Comparison of ENCODE assay signal across 12 mouse cellular contexts in the genomic region with DNA sequence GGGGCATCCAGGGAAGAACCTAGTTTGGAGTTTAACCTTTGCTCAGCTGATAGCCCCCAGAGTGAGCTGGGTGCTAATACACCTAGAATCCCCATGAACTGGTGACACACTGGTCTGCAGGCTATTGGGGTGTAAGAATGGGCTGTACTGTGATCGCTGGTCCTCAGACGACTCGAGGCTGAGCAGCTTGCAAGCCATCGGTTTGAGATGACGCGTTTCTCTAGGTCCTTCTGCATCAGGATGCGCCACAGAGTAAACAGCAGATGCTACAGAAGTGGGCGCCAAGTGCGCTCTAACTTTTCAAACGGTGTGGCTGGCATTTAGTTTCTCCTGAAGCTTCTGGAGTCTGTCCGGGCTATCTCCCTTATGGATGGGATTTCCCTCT. TPM values are rescaled to one million over a fixed set of nuclear protein-coding genes. Genes with fewer than 3 reads are reported as not detected.
A peak's percentile ranks its signal among the peaks of the same experiment; 100 is the strongest.
DNase-seq lines count a peak whose midpoint lies in the region; ATAC-seq lines count a peak whose summit lies in the region.
"Had no signal": no experiment of that assay in that cellular context is flagged by ENCODE, and none has a peak within 500 bp of the region (broad histone marks: within the 10 kb centered on the region; RNA-seq: fewer than 3 reads in every experiment).

No protein-coding gene starts in this region.

- 81% methylated on average over 11 of the region's 11 CpGs for WGBS in forebrain, embryonic 16.5 days
- 93% methylated on average over 11 of the region's 11 CpGs for WGBS in forebrain, embryonic 12.5 days
- WGBS in midbrain, embryonic 11.5 days, result 96% methylated on average over 11 of the region's 11 CpGs

- no peak overlapping the region for H3K4me3 ChIP-seq in forebrain, embryonic 16.5 days (replicated peaks; ENCODE audit: low read length)
- H3K4me3 ChIP-seq in forebrain, embryonic 12.5 days (replicated peaks), result no peak overlapping the region
- no peak overlapping the region for H3K4me3 ChIP-seq in midbrain, embryonic 11.5 days (ENCODE audit: low read depth, low read length)
- H3K4me3 ChIP-seq: hindbrain, embryonic 12.5 days; limb, embryonic 10.5 days; midbrain, embryonic 12.5 days had no signal

- peak; percentile 52 for ATAC-seq in forebrain, embryonic 16.5 days
- ATAC-seq in forebrain, embryonic 12.5 days (ENCODE audit: low FRiP score), result no peak
- no peak for ATAC-seq in midbrain, embryonic 11.5 days (ENCODE audit: low FRiP score)

- 0 out of 2 replicates have a peak, but pooled peaks cover 3% of the 10 kb centered on the region for H3K4me1 ChIP-seq in forebrain, embryonic 16.5 days (replicated peaks; ENCODE audit: control insufficient read depth, insufficient read depth, low read length)
- no peaks in the 10 kb centered on the region for H3K4me1 ChIP-seq in forebrain, embryonic 12.5 days
- no peaks in the 10 kb centered on the region for H3K4me1 ChIP-seq in midbrain, embryonic 11.5 days (ENCODE audit: control insufficient read depth, insufficient read depth, low read length)
- H3K4me1 ChIP-seq: midbrain, embryonic 12.5 days had no signal

- no peak overlapping the region for H3K9ac ChIP-seq in forebrain, embryonic 16.5 days (replicated peaks; ENCODE audit: low read depth, low read length)
- H3K9ac ChIP-seq in forebrain, embryonic 12.5 days, result no peak overlapping the region
- H3K9ac ChIP-seq in midbrain, embryonic 11.5 days (ENCODE audit: low read length), result no peak overlapping the region
- H3K9ac ChIP-seq: hindbrain, embryonic 12.5 days; midbrain, embryonic 12.5 days had no signal

- DNase-seq in left cerebral cortex, postnatal 14 days (ENCODE audit: low spot score in 2 of 2), result peak; percentile 21 to 38
- no peak for DNase-seq in left cerebral cortex, adult 18-20 months (ENCODE audit: low spot score in 2 of 2)
- peak; percentile 26 to 39 for DNase-seq in heart, postnatal 10 days
- DNase-seq in right cerebral cortex, postnatal 14 days, result peak; percentile 34
- DNase-seq in adrenal gland, postnatal 10 days, result no peak
- DNase-seq in midbrain, embryonic 11.5 days (ENCODE audit: low spot score, missing footprints), result no peak
- DNase-seq: B cell, adult 2 months had no signal

- intact Hi-C loops in left cerebral cortex, postnatal 14 days (cut with DNase I), result no loop called here
- intact Hi-C loops in heart, postnatal 10 days (cut with DNase I), result loop anchor here (2.0 kb wide), 1 partner anchor 76 kb away; no protein-coding TSS in a partner anchor

- no peak overlapping the region for H3K4me2 ChIP-seq in forebrain, embryonic 16.5 days (ENCODE audit: low read length)
- H3K4me2 ChIP-seq in forebrain, embryonic 12.5 days, result no peak overlapping the region
- H3K4me2 ChIP-seq in midbrain, embryonic 11.5 days, result no peak overlapping the region
- H3K4me2 ChIP-seq: hindbrain, embryonic 12.5 days; midbrain, embryonic 12.5 days had no signal

- H3K9me3 ChIP-seq in forebrain, embryonic 16.5 days (ENCODE audit: control insufficient read depth, low read length), result no peaks in the 10 kb centered on the region
- no peaks in the 10 kb centered on the region for H3K9me3 ChIP-seq in forebrain, embryonic 12.5 days
- H3K9me3 ChIP-seq in midbrain, embryonic 11.5 days (ENCODE audit: control insufficient read depth, low read length), result no peaks in the 10 kb centered on the region
- H3K9me3 ChIP-seq: hindbrain, embryonic 12.5 days; limb, embryonic 10.5 days; midbrain, embryonic 12.5 days had no signal

- H3K27me3 ChIP-seq in forebrain, embryonic 16.5 days (replicated peaks; ENCODE audit: control insufficient read depth, insufficient read depth, low read length), result no peaks in the 10 kb centered on the region
- no peaks in the 10 kb centered on the region for H3K27me3 ChIP-seq in forebrain, embryonic 12.5 days
- no peaks in the 10 kb centered on the region for H3K27me3 ChIP-seq in midbrain, embryonic 11.5 days (ENCODE audit: control insufficient read depth, insufficient read depth, low read length)
- H3K27me3 ChIP-seq: hindbrain, embryonic 12.5 days; midbrain, embryonic 12.5 days had no signal

- H3K27ac ChIP-seq in forebrain, embryonic 16.5 days (ENCODE audit: low read length), result no peak overlapping the region
- no peak overlapping the region for H3K27ac ChIP-seq in forebrain, embryonic 12.5 days
- no peak overlapping the region for H3K27ac ChIP-seq in midbrain, embryonic 11.5 days (ENCODE audit: low read depth, low read length)
- H3K27ac ChIP-seq: hindbrain, embryonic 12.5 days; limb, embryonic 10.5 days; midbrain, embryonic 12.5 days had no signal

- H3K36me3 ChIP-seq in forebrain, embryonic 16.5 days (ENCODE audit: control insufficient read depth, insufficient read depth), result no peaks in the 10 kb centered on the region
- H3K36me3 ChIP-seq in forebrain, embryonic 12.5 days (replicated peaks), result no peaks in the 10 kb centered on the region
- no peaks in the 10 kb centered on the region for H3K36me3 ChIP-seq in midbrain, embryonic 11.5 days (ENCODE audit: control insufficient read depth, insufficient read depth, low read length)
- H3K36me3 ChIP-seq: hindbrain, embryonic 12.5 days; limb, embryonic 10.5 days; midbrain, embryonic 12.5 days had no signal

RNA-seq across cellular contexts. Expression of gene Ccdc115, which starts 50.6 kb away (rescaled TPM):
- 67.4 and 73.6 TPM in 2 replicates for polyA plus RNA-seq in forebrain, embryonic 16.5 days (2015; fragmentation: Nextera tagmentation; extraction: Ambion mirVana)
- 68.9 and 69.8 TPM in 2 replicates for polyA plus RNA-seq in forebrain, embryonic 12.5 days (2016; fragmentation: Nextera tagmentation; extraction: Ambion mirVana)
- total RNA-seq in left cerebral cortex, postnatal 14 days (2021), result 10 to 100 TPM; 16.7 to 18.7 TPM
- 10 to 100 TPM; 12.9 to 15.9 TPM for total RNA-seq in left cerebral cortex, adult 18-20 months (2021)
- 10 to 100 TPM; 14.0 to 17.4 TPM for total RNA-seq in heart, postnatal 10 days (2021)
- total RNA-seq in adrenal gland, postnatal 10 days (2021), result 10 to 100 TPM; 20.7 to 22.0 TPM
- polyA plus RNA-seq in midbrain, embryonic 11.5 days (2014; fragmentation: Nextera tagmentation; extraction: Ambion mirVana), result 73.9 and 78.3 TPM in 2 replicates

RNA-seq across cellular contexts. Expression of gene Imp4, which starts 50.8 kb away (rescaled TPM):
- 58.8 and 65.6 TPM in 2 replicates for polyA plus RNA-seq in forebrain, embryonic 16.5 days (2015; fragmentation: Nextera tagmentation; extraction: Ambion mirVana)
- 71.8 and 81.3 TPM in 2 replicates for polyA plus RNA-seq in forebrain, embryonic 12.5 days (2016; fragmentation: Nextera tagmentation; extraction: Ambion mirVana)
- 10 to 100 TPM; 31.5 to 32.4 TPM for total RNA-seq in left cerebral cortex, postnatal 14 days (2021)
- total RNA-seq in left cerebral cortex, adult 18-20 months (2021), result 10 to 100 TPM; 34.2 to 36.5 TPM
- total RNA-seq in heart, postnatal 10 days (2021), result 10 to 100 TPM; 33.9 to 36.0 TPM
- total RNA-seq in adrenal gland, postnatal 10 days (2021), result 10 to 100 TPM; 50.7 to 60.9 TPM
- polyA plus RNA-seq in midbrain, embryonic 11.5 days (2014; fragmentation: Nextera tagmentation; extraction: Ambion mirVana), result 90.3 and 94.0 TPM in 2 replicates

Comparison
In these comparisons a context has a peak if more than half of its experiments do, and no peak if none do; other contexts are left out.
1. DNase-seq: peak in left cerebral cortex, postnatal 14 days (2 of 2), heart, postnatal 10 days (2 of 2) and right cerebral cortex, postnatal 14 days (single experiment); none in left cerebral cortex, adult 18-20 months (0 of 2), adrenal gland, postnatal 10 days (single experiment) and midbrain, embryonic 11.5 days (single experiment).